Mouse (Mus musculus): ENCODE measurements at regions not wholly inside any gene's neighbourhood (a gene's known extent, or its start where the extent isn't known, plus 50 kb on each side); places are given as distances from the start of the nearest gene placed in this dataset.

DNA sequence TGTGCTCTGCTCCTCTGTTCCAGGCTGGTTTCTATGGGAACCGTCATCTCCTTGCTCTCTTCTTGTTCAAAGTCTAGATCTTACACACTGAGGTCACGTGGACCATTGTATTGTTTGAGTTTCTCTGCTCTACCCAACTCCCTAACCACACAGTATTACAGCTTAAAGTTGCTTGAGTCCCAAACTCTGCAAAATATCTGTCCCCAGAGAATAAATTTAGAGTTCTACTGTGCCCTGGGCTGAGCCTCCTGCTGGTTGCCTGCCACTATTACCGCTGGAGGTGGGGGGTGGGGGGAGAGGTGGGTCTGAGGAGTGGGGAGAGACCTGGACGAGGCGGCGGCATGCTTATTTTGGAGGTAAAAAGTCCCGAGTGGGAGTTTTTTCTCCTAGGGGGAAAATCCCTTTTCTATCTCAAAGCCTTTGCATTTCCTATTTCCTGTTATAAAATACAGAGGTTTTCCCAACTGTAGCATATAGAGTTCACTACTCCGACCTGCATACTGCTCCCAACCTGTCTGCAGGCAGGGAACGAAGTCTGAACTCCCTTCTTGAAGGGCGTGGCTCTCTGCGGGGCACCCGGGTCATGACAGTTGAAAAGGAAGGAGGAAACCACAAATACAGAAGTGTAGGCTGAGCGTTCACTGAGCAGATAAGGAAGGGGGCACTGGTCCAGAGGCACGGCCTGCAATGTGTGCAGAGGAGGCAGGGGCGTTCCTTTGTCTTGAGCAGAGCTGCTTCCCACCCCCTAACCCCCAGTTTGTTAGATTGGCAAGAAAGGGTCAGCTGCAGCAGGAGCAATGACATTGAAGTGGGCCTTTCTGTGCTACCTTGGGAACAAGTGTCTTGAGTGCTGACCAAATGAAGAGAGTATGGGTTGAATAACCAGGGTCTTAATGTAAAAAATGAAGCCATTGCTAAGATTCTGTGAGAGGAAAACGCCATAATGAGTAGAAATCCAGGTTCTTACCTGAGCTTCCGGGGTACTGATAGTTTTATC is 188.7 kb downstream of the Akap7 start:
- Histone ChIP-seq H3K4me3 (no peak overlapping the region), H3K36me3 (ENCODE audit: control insufficient read depth, insufficient read depth) (no peaks in the 10 kb centered on the region), H3K4me2 (ENCODE audit: low read depth) (no peak overlapping the region), H3ac (ENCODE audit: control insufficient read depth, insufficient read length) (no peak overlapping the region), H3K79me2 (ENCODE audit: control insufficient read depth, insufficient read depth) (no peaks in the 10 kb centered on the region), H3K27me3 (ENCODE audit: control insufficient read depth, insufficient read depth, insufficient read length) (no peaks in the 10 kb centered on the region)
- TF ChIP-seq TCF3 (IDR thresholded peaks at IDR 0.05; ENCODE audit: insufficient read length, low read depth) (no peak), POLR2A (IDR thresholded peaks at IDR 0.05; ENCODE audit: insufficient read length, low read depth) (no peak), MAX (IDR thresholded peaks at IDR 0.05; ENCODE audit: low read depth) (no peak), REST (IDR thresholded peaks at IDR 0.05; ENCODE audit: insufficient read depth, insufficient read length) (no peak), MYOG (IDR thresholded peaks at IDR 0.05; ENCODE audit: control insufficient read depth in 1 of 3, insufficient read depth in 1 of 3, insufficient read length in 2 of 3, low read depth in 2 of 3) (no peak), E2F4 (IDR thresholded peaks at IDR 0.05; ENCODE audit: insufficient read depth) (no peak), USF1 (IDR thresholded peaks at IDR 0.05; ENCODE audit: low read depth) (no peak), POLR2AphosphoS2 (IDR thresholded peaks at IDR 0.05; ENCODE audit: insufficient read length, low read depth) (no peak), MYOD1 (IDR thresholded peaks at IDR 0.05; ENCODE audit: control insufficient read depth in 1 of 3, insufficient read length in 2 of 3, low read depth in 2 of 3) (no peak), CEBPB (IDR thresholded peaks at IDR 0.05; ENCODE audit: insufficient read depth, poor library complexity, severe bottlenecking) (no peak)

DNA sequence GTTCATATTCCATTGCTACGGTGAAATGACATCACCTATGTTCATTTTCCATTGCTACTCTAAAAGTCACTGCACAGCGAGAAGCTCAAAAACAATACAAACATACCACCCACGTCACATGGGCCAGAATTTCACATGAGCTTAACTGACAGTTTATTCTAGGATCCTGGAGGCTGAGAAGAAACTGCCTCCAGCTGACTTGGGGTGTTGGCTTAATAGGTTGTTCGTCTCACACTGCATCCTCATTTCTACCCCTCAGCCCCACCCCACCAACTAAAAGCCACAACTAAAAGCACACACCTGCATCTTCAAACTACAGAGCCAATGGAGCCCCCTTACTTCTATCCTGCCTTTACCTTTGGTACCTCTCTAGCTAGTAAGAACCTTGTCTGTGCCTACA is 187.0 kb upstream of the Arg1 start:
- Histone ChIP-seq H3K27me3 (ENCODE audit: control insufficient read depth, insufficient read depth, insufficient read length) (no peaks in the 10 kb centered on the region), H3K4me3 (no peak overlapping the region), H3K79me2 (ENCODE audit: control insufficient read depth, insufficient read depth) (no peaks in the 10 kb centered on the region), H3K4me2 (ENCODE audit: low read depth) (no peak overlapping the region), H3ac (ENCODE audit: control insufficient read depth, insufficient read length) (no peak overlapping the region), H3K36me3 (ENCODE audit: control insufficient read depth, insufficient read depth) (no peaks in the 10 kb centered on the region)
- no peak for TF ChIP-seq REST (IDR thresholded peaks at IDR 0.05; ENCODE audit: insufficient read depth, insufficient read length)
- no peak for TF ChIP-seq USF1 (IDR thresholded peaks at IDR 0.05; ENCODE audit: low read depth)

GRCm38 (mm10) chr10:25112449-25113171 is 185.3 kb upstream of the Arg1 start:
- Histone ChIP-seq H3K79me2 (ENCODE audit: control insufficient read depth, insufficient read depth) (no peaks in the 10 kb centered on the region), H3K36me3 (ENCODE audit: control insufficient read depth, insufficient read depth) (no peaks in the 10 kb centered on the region), H3K4me3 (no peak overlapping the region), H3K4me2 (ENCODE audit: low read depth) (no peak overlapping the region), H3K27me3 (ENCODE audit: control insufficient read depth, insufficient read depth, insufficient read length) (no peaks in the 10 kb centered on the region), H3ac (ENCODE audit: control insufficient read depth, insufficient read length) (no peak overlapping the region)
- TF ChIP-seq POLR2AphosphoS2 (IDR thresholded peaks at IDR 0.05; ENCODE audit: insufficient read length, low read depth) = no peak
- no peak for TF ChIP-seq MYOG (IDR thresholded peaks at IDR 0.05; ENCODE audit: control insufficient read depth in 1 of 3, insufficient read depth in 1 of 3, insufficient read length in 2 of 3, low read depth in 2 of 3)
- no peak for TF ChIP-seq SRF (IDR thresholded peaks at IDR 0.05; ENCODE audit: control insufficient read depth, insufficient read length, low read depth)
- TF ChIP-seq CEBPB (IDR thresholded peaks at IDR 0.05; ENCODE audit: insufficient read depth, poor library complexity, severe bottlenecking) = no peak
- TF ChIP-seq E2F4 (IDR thresholded peaks at IDR 0.05; ENCODE audit: insufficient read depth) = no peak
- TF ChIP-seq POLR2A (IDR thresholded peaks at IDR 0.05; ENCODE audit: insufficient read length, low read depth) = no peak
- no peak for TF ChIP-seq REST (IDR thresholded peaks at IDR 0.05; ENCODE audit: insufficient read depth, insufficient read length)
- TF ChIP-seq MYOD1 (IDR thresholded peaks at IDR 0.05; ENCODE audit: control insufficient read depth in 1 of 3, insufficient read length in 2 of 3, low read depth in 2 of 3) = no peak
- no peak for TF ChIP-seq TCF12 (IDR thresholded peaks at IDR 0.05; ENCODE audit: insufficient read depth, poor library complexity, severe bottlenecking)
- TF ChIP-seq TCF3 (IDR thresholded peaks at IDR 0.05; ENCODE audit: insufficient read length, low read depth) = no peak
- TF ChIP-seq USF1 (IDR thresholded peaks at IDR 0.05; ENCODE audit: low read depth) = no peak
- no peak for TF ChIP-seq MAX (IDR thresholded peaks at IDR 0.05; ENCODE audit: low read depth)

DNA sequence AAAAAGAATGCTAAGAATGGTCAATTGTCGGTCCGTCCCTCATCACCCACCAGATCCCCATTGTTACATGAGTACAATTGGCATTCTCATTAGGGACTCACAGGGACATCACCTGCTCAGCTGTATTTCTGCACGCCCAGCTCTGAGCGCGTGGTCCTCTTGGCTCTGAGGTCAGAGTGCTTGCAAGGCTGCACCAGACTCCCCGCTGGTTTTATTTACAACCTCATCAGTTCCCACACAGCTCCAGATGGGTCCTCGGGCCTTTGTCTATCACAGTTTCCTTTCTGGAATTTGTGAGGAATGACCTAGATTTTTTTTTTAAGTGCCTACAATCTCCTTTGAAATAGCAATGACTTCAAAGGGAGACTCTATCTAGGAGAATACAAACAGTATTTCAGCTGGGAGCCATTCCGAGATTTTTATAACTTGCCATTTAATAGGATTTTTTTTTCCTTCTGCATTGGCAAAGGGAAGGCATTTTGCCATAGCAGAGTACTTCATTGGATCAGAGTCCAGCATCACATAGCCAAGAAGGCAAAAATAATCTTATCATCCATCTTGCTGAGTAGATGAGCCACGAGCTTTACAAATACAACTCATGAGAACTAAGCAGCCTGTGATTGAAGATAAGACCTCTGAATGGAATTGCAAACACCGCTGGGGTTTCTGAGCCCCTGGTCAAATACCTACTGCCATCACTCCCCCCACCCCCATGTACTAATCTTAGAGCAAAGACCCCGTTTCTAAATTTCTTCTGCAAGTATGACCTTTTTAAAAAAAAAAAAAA is 184.5 kb upstream of the Arg1 start:
- no peaks in the 10 kb centered on the region for H3K79me2 ChIP-seq (ENCODE audit: control insufficient read depth, insufficient read depth)
- no peak overlapping the region for H3K4me3 ChIP-seq
- TF ChIP-seq TCF3 (IDR thresholded peaks at IDR 0.05; ENCODE audit: insufficient read length, low read depth) (no peak), MYOD1 (IDR thresholded peaks at IDR 0.05; ENCODE audit: control insufficient read depth in 1 of 3, insufficient read length in 2 of 3, low read depth in 2 of 3) (no peak), CEBPB (IDR thresholded peaks at IDR 0.05; ENCODE audit: insufficient read depth, poor library complexity, severe bottlenecking) (no peak), REST (IDR thresholded peaks at IDR 0.05; ENCODE audit: insufficient read depth, insufficient read length) (no peak), POLR2A (IDR thresholded peaks at IDR 0.05; ENCODE audit: insufficient read length, low read depth) (no peak), MAX (IDR thresholded peaks at IDR 0.05; ENCODE audit: low read depth) (no peak), SRF (IDR thresholded peaks at IDR 0.05; ENCODE audit: control insufficient read depth, insufficient read length, low read depth) (no peak), MYOG (IDR thresholded peaks at IDR 0.05; ENCODE audit: control insufficient read depth in 1 of 3, insufficient read depth in 1 of 3, insufficient read length in 2 of 3, low read depth in 2 of 3) (no peak), TCF12 (IDR thresholded peaks at IDR 0.05; ENCODE audit: insufficient read depth, poor library complexity, severe bottlenecking) (no peak), USF1 (IDR thresholded peaks at IDR 0.05; ENCODE audit: low read depth) (no peak), POLR2AphosphoS2 (IDR thresholded peaks at IDR 0.05; ENCODE audit: insufficient read length, low read depth) (no peak), E2F4 (IDR thresholded peaks at IDR 0.05; ENCODE audit: insufficient read depth) (no peak)
- no peak overlapping the region for H3ac ChIP-seq (ENCODE audit: control insufficient read depth, insufficient read length)
- no peaks in the 10 kb centered on the region for H3K36me3 ChIP-seq (ENCODE audit: control insufficient read depth, insufficient read depth)
- no peak overlapping the region for H3K4me2 ChIP-seq (ENCODE audit: low read depth)
- H3K27me3 ChIP-seq (ENCODE audit: control insufficient read depth, insufficient read depth, insufficient read length) = no peaks in the 10 kb centered on the region

All from myocyte (in vitro differentiated cells).